Mouse (Mus musculus): ENCODE measurements around the gene Celf2.

Gene Celf2

DNA sequence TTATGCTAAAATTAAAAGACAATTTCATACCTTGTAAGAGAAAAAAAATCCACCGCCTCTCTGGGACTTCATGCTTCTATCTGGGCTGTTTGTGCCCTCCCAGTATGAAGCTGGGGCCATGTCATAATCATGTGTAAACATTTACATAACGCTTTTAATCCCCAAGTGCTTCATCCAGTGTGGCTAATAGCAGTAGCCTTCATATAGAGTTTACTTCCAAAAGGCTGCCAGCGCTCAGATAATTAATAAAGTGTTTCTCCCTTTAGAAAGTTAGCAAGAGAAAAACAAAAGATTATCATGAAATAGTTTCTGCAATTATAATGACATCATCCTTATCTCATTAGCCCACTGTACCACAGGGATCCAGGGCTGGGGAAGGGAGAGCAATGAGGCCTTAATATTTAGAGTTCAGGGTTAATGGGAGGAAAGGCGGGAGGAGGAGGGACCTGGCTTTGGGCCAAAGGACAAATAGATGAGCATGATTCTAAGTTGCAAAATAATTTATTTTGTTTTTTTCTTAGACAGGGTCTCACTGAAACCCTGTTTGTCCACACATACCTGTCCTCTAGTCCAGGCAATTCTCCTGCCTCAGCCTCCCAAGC, 425.8 kb downstream of the Celf2 start:
- no peak for DNase-seq (ENCODE audit: low read depth, low spot score)

DNA sequence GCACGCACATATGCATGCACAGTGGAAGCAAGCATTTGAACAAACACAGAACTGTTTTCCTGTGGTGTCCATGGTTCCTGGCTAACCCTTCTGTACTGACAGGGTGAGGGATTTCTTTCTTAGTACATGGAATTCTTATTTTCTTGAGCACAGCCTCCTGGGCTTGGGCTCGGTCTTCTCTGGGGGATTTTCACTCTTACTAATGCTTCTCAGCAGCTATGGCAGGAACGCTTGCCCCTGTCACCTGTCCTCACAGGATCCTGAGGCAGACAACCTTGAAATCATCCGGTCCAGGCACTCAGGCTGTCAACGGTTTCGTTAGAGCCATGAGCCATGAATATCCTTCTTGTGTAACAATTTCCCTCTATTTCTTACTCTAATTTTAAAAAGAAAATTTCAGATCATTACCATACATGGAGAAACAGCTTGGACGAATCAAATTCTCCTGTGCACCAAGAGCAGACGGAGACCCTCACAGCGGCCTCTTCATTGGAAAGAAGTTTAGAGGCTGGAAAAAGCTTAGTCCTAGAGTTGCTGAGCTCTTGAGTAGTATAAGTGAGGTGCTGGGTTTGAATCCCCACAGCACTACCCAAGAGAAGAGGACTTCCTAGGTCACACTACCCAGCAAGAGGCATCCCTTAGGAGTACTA, 426.9 kb downstream of the Celf2 start:
- no peak for DNase-seq (ENCODE audit: low read depth, low spot score)

DNA sequence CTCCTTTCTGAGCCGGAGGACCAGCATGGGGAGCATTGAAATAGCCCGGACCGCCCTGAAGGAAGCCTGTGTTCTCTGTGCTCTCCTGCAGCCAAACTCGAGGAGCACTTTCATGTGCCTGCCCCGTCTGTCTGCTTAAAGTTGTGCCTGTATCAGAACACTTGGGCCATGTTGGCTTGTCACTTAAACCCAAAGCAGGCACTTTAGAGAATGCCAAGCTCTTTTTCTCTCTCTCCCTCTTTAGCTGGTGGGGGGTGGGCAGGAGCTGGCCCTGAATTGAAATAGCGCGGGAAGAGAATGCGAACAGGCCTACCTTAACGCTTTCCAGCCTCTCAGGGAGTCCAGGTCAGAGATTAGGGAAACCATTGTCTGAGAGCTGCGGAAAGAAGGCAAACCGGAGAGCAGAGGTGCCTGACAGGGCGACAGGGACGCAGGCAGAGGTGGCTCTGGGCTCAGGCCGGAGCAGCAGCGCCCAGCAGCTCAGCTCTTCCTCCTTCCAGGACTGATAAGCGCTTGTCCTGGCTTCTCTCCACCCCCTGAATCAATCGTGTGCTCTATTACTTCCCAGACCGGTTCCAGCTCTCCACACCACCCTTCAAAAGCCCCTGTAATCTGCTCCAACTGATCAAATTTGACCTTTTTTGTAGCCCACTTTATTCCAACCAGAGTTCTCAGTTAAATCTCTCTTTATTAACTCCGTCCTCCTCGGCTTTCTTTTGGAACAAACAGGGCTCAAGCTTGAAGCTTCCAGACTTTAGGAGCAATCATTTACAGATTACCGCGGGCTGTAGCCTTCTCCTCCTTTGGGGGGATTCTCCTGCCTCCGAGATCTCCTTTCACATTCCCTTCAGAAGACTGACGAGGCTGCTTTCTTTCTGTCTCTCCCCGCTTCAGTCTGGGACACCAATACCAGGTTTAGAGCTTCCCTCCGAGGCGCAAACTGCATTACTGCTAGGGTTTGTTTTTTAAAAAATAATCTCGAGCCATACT, 428.3 kb downstream of the Celf2 start:
- no peak for DNase-seq (ENCODE audit: low read depth, low spot score)

DNA sequence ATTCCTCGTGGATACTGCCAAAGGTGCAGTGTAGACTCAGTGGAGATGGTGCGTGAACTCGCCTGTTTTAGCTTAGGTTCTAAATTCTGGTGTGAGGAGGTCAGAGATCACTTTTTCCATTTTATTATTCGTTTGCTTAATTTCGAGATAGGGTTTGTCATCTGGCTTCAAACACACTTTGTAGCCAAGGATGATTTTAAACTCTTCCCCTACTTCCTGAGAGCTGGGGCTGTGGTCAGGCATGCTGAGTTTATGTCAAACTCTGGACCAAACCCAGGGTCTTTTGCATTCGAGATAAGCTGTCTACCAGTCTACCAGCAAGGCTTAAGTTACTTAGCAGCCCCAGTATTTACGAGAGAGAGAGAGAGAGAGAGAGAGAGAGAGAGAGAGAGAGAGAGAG, 429.3 kb downstream of the Celf2 start:
- no peak for DNase-seq (ENCODE audit: low read depth, low spot score)

DNA sequence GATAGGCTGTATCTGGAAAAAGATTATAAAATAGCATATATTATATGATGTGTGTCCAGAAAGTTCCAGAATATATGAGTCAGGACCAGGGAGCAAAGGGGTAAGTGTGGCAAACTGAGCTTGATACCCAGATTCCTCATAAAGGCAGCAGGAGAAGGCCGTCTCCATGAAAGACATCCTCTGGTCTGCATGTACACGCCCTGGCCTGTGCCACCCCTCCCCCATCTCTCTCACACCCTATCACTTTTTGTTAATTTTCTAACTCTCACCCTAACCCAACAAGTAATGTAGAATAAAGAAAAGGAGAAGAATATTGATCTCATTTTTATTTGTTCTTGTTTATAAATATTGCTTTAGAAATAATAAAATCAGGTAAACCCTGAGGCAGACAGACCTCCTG, 430.0 kb downstream of the Celf2 start:
- no peak for DNase-seq (ENCODE audit: low read depth, low spot score)

DNA sequence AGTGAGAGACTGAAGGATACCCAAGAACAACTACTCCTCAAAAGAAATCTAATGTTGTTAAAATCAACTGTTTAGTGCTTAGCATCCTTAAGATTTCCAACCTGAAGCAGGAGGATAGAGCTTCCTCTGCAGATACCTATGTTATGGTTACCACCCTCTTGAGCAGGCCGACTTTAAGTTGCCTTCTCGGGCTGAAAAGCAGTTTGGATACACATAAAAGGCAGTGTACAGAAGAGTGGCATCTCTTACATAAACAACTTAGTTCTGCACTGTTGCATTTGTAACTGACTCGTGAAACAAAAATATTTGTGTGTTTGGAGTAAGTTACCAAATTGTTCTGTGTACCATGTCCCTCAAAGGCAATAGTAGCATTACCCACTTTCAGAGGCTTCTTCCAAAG, 435.6 kb downstream of the Celf2 start:
- DNase-seq (ENCODE audit: low read depth, low spot score) = no peak

DNA sequence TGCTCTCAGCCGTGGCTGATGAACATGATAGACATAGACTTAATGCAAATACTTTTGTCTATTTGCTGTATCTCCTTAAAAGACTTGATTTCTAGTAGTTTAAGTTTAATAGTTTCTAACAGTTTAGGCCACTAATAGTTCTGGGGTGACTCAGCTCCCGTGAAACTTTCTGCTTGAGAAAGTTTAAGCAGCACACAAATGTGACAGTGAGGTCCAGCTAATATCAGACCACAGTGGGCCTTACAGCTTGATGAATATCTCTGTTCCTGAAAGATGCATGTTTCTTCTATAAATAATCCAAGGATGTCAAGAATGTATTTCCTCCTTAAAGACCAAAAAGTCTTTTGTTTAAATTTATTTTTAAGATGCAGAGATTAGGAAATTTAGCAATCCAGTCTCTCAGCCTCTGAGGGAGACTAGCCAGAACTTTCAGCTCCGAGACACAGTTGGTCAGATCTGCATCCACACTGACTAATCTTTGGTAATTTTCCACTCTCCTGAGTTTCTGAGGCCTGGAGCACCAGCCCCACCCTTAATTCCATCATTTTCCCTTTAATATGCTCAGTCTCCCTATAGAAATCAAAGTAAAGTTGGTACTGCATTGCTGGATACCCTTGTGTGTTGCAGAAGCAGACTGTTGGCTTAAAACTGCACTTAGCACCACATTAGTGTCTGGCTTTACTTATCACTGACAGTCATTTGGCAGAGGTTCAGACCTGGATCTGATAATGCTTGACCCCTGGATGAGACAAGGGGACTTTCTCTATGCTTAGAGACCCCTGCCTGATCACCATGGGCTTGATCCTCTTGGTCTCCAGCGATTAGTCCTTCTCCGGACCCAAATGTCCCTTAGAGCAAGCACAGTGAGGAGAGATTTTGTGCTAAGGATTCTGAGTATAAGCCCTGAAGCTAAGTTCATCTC, 436.8 kb downstream of the Celf2 start:
- DNase-seq (ENCODE audit: low read depth, low spot score) = no peak

DNA sequence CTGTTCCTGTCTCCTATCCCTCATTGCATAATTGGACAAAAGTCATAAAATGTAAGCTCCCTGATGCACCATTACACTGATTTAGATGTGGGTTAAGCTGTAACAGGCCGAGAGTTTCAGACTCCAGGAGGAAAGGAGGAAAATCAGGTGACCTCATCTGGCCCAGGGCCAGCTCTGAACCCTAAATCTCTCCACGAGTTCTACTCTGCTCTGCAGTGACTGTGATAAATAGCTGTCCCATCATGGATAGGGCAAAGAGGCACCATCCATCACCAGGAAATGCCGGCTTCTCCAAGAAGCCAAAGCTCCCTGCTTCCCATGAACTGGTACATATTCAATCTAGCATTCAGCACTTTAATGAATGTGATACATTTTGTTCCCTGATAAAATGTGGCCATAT, 439.9 kb downstream of the Celf2 start:
- no peak for DNase-seq (ENCODE audit: low read depth, low spot score)

DNA sequence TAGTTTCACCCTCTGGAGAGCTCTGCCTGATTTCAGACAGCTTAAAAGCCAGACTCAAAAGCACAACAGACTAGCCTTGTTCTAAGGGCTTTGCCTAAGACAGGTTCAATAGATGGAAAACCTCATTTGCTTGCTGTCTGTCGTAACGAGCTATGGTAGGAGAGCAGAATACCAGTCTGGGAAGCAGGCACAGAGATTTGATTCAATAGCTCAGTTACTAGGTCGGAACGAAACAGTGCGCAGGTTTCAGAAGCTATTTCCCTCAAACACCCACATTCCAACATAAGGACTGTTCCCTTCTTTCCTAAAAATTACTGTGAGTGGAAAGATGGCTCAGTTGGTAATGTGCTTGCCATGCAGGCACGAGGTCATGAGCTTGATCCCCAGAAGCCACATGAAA, 441.1 kb downstream of the Celf2 start:
- no peak for DNase-seq (ENCODE audit: low read depth, low spot score)

DNA sequence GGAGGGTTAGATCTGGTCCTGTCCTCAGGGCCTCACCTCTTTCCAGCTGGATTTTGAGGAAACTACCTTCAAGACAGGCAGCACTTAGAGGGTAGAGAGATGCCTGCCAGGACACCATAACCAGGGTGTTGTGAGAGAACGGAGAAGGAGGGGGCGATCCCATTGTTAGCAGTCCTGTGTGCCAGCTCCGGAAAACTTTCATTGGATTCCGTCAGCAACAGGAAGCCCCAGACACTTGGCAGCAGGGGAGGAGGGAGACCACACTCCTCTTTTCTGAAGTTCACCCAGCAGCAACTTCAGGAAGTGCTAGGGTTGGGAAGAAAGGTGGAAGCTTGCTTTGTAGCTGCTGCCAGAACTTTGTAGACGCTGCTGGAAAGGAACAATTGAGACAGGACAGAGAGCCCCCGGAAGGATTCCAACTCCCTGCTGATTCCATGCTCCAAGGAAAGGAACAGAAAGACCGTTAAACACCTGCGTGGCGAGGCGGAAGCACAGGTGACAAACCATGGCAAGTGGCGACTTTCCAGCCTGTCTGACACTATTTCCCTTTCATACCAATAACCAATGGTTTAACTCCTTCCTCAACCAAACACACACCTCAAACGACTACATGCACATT, 445.7 kb downstream of the Celf2 start:
- DNase-seq (ENCODE audit: low read depth, low spot score) = no peak

DNA sequence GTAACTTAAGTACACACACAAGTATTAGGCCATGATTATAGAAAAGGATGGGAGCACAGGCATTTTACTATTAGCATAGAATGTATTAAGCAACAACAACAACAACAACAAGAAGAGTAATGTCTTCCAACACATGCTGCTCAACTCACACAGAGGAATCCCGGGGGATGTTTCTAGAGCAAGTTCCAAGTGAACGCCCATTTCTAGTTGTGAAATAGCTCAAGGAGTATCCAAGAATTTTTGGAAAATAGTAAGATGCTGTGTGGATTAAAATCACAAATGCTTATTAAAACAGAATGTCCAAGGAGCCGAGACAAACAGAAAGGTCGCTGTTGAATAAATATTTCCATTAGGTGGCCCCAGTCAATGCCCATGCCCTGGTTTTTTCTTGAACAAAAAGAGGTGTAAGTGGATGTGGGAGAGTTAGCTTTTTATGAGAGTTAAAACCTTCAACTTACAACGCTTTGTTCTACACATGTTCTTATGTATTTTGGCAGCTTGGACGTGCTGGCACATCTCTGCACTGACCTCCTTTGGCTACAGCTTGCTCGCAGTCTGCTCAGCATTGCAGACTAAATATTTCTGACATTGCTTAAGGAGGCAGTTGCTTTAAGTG, 448.8 kb downstream of the Celf2 start:
- no peak for DNase-seq (ENCODE audit: low read depth, low spot score)

DNA sequence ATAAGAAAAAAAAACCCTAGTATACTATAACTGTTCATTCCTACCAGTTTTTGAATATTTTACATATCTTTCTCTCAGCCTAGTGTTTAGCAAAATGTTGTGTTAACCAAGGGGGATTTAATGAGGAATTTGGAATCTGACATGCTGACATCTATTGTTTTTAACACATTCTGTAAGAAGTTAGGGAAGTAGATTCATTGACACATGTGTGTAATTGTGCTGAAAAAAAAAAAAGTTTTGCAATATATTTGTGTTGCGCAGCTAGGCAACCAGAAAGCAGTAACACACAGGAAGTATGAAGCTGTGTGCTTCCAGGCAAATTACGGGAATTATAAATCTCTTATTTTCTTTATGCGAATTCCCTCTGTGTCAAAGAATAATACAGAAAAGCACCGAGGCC, 453.0 kb downstream of the Celf2 start:
- no peak for DNase-seq (ENCODE audit: low read depth, low spot score)

DNA sequence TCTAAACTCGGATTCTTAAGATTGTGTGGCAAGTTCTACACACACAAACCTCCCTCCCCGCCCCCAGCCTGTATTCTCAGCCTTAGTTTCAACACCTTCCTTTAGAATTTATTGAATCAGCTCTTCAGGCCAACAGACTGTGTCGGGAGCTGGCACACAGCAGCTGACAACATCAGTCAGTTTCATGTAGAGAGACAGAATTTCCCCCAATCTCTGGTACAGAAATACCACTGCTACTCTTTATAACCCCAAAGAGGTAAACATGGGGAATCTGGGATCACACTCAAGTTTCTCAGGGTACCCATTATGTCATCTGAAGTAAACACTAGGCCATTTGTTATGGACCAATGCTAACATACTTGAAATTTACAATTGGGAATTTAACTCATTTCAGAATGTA, 453.4 kb downstream of the Celf2 start:
- no peak for DNase-seq (ENCODE audit: low read depth, low spot score)

DNA sequence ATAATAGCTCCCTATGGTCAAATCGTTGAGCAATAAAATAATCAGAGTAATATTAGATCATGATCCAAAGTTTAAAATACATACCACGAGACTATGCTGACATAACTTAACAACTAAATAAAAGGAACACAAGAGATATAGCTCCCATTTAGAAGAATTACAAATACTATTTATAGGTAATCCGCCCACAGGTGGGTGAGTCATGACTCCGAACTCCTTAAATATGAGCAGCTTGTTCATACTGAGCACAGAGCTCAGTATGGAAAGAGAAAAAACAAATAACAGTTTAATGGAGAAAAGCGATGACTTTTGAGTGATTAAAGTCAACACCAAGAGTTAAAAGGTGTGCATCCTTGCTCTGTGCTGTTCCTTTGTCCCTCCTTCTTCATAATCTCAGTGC, 458.3 kb downstream of the Celf2 start:
- DNase-seq (ENCODE audit: low read depth, low spot score) = no peak

DNA sequence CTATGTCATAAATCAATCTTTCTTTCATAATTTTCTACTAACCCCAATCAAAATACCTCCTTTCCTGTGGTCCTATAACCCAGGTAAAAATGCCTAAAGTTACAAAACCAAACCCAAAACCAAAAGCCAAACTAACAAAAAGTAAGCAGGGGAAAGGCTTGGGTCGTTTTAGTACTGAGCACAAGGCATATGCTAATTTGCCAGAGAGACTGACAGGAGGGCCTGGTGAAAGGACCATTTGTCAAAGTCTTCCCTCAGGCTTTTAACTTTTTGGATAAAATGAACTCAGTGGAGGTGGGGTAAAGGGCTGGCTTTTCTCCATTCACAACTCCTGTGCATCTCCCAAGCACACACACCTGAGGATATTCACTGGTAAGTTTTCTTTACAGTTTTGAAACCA, 463.2 kb downstream of the Celf2 start:
- DNase-seq (ENCODE audit: low read depth, low spot score) = no peak

DNA sequence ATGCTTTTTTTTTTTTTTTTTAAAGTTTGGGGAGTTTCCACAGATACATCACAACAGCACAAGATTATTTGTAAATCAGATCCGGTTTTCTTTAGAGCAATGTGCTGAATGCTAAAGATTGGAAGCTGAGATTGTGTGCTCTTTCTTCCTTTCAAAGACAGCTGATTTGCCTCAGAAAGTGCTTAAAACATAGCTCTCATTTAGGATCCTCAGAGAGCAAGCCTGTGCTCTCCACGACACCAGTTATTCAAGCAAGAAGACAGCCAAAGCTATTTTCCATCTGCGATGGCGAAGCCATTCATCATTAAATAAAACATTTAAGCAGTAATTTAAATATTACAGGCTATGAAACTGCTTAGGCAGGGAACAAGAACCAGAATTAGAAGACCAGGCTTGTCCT, 463.8 kb downstream of the Celf2 start:
- DNase-seq (ENCODE audit: low read depth, low spot score) = no peak

DNA sequence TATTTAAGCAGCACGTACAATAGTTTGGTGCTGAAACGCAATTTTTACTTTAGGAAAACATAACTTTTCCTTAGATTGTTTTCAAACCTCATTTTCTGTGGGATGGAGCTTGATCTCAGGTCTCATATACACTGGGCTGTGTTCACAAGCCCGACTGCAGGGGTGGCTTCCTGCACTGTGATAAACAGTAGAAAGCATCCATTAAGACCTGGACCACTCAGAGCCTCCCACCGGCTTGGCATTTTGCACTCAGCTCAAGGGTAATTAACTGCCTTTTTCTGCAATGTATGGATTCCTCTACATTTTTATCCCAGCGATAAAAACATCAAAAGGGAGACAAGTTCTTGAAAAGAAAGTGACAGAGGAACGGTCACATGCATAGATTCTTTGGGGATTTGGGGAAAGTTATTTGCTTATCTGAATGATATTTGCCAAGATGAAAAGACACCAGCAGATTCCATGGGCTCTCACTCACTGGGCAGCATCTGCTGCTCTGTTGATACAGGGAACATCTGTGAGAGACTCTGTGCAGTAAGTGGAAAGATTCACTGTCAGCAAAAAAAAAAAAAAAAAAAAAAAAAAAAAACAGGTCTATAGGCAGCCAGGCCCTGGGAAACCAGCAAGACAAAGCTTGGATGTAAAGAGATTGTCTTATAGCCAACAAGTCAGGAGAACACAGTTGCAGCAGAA, 465.4 kb downstream of the Celf2 start:
- no peak for DNase-seq (ENCODE audit: low read depth, low spot score)

DNA sequence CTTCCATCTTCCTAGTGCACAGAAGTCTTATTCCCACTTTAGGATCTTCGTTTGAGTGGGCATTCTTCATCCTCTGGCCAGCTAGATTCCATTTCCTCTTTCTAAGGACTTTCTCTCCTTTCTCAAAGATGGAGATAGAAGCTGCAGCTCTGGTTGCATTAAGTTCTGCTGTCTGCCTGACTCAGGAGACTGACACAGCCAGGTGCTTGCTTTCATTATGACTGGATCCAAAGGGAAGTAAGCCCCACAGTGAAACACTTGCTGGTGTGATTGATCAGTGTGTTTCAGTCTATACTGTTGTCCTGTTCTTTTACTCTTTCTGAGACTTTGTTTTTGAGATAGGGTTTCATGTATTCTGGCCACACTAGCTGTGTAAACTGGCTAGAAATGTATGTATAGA, 468.4 kb downstream of the Celf2 start:
- no peak for DNase-seq (ENCODE audit: low read depth, low spot score)

DNA sequence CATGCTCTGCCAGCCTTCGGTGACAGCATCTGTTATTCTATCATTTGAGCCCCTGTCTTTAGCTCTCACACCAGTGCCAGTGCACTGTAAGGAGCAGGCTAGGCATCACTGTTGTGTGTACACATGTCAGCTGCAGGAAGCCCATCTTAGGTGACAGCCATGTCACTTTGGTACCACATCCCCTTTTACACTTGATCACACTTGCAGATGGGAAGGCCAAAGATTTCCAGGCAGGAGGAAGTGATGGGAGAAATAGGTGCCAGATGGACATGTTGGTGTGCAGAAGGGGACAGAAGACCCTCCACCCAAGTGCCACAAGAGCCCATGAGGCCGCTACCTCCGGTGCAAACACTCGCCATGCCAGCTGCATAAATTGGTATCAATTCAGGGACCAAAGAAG, 470.4 kb downstream of the Celf2 start:
- no peak for DNase-seq (ENCODE audit: low read depth, low spot score)

DNA sequence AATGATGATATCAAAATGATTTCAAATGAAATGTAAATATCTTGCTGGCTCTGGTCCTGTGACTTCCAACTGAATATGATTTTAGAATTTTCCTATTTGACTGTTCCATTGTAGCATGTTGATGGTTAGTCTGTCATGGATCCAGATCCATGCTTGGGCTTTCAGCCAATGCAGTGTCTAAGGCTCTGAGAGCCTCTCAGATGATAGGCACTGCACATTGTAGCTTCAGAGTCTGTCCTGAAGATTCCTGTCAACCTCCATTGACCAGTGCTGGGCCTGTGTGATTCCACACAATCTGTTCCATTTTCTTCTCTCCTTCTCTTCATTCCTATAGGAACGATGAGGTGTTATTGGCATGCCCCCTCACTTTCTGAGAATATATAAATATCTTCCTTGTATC, 478.0 kb downstream of the Celf2 start:
- no peak for DNase-seq (ENCODE audit: low read depth, low spot score)
